Mouse (Mus musculus) intestine, embryonic 16.5 days (tissue): ENCODE results near the gene Kcnip1. TPM values are rescaled to one million over a fixed set of nuclear protein-coding genes. Genes with fewer than 3 reads are reported as not detected.

Experiments
- ATAC-seq: fragments of 200-750 bp; cut with Nextera tagmentation; 2 replicates; pipeline ENCODE4 v1.8.0; 2017; ENCODE audit warnings: moderate TSS enrichment, moderate library complexity
- H3K27ac ChIP-seq: fragments of 300-500 bp; sonication (generic); 2 replicates; pipeline ENCODE4 v1.5.1; 2014; ENCODE audit warnings: mild to moderate bottlenecking, low read length
- H3K27me3 ChIP-seq: fragments of 300-500 bp; sonication (generic); replicated peaks from 2 replicates; pipeline ENCODE4 v1.6.1; 2014; ENCODE audit warnings: low read length, control low read depth, mixed read lengths; ENCODE audit not compliant: control insufficient read depth, insufficient read depth
- H3K36me3 ChIP-seq: fragments of 300-500 bp; sonication (generic); 2 replicates; pipeline ENCODE4 v1.6.1; 2014; ENCODE audit warnings: low read length, control low read depth; ENCODE audit not compliant: control insufficient read depth, insufficient read depth
- H3K4me1 ChIP-seq: fragments of 300-500 bp; sonication (generic); 2 replicates; pipeline ENCODE4 v1.6.1; 2014; ENCODE audit warnings: low read length, control low read depth, mixed read lengths; ENCODE audit not compliant: control insufficient read depth, insufficient read depth
- H3K4me2 ChIP-seq: fragments of 300-500 bp; sonication (generic); 2 replicates; pipeline ENCODE4 v1.6.1; 2014; ENCODE audit warnings: low read depth, low read length, control low read depth
- H3K4me3 ChIP-seq: fragments of 300-500 bp; sonication (generic); 2 replicates; pipeline ENCODE4 v1.5.1; 2014; ENCODE audit warnings: mild to moderate bottlenecking, low read length
- H3K9ac ChIP-seq: fragments of 300-500 bp; sonication (generic); 2 replicates; pipeline ENCODE4 v1.6.1; 2014; ENCODE audit warnings: low read depth, low read length
- H3K9me3 ChIP-seq: fragments of 300-500 bp; sonication (generic); 2 replicates; pipeline ENCODE4 v1.6.1; 2016; ENCODE audit warnings: low read length, control low read depth; ENCODE audit not compliant: control insufficient read depth
- WGBS: fragments of 180-500 bp; shearing (Covaris S2); extraction: QIAGEN DNeasy Blood & Tissue Kit; methylation state at CpG from one replicate; pipeline ENCODE4 v1.1.7; 2014; 5-methylcytosine and 5-hydroxymethylcytosine counted together
- polyA plus RNA-seq: library from polyadenylated mRNA; unstranded; fragments of >200 nt; fragmentation: Nextera tagmentation; extraction: Ambion mirVana; gene quantifications from 2 replicates; pipeline ENCODE4 v1.2.1, GENCODE M21; 2015

The Kcnip1 gene
- polyA plus RNA-seq, 1 experiment from 2014 or later, result 8.9 TPM

GRCm38 (mm10) chr11:33998244-33998643 lies 5.3 kb upstream of the Kcnip1 start:
- no peak for ATAC-seq
- no peaks in the 10 kb centered on the region for H3K36me3 ChIP-seq
- H3K9me3 ChIP-seq, result no peaks in the 10 kb centered on the region
- no peak overlapping the region for H3K4me2 ChIP-seq
- no peak overlapping the region for H3K9ac ChIP-seq
- peaks cover 7% of the 10 kb centered on the region for H3K4me1 ChIP-seq
- WGBS, result 74% methylated on average over 10 of the region's 10 CpGs
- no peak overlapping the region for H3K4me3 ChIP-seq
- no peaks in the 10 kb centered on the region for H3K27me3 ChIP-seq
- H3K27ac ChIP-seq, result no peak overlapping the region

- WGBS, result 50% methylated on average over 5 of the region's 5 CpGs
- Histone ChIP-seq H3K4me3 (no peak overlapping the region), H3K9ac (no peak overlapping the region; the same call in 1 of the 2 replicates), H3K27me3 (no peaks in the 10 kb centered on the region), H3K36me3 (no peaks in the 10 kb centered on the region), H3K27ac (no peak overlapping the region), H3K9me3 (no peaks in the 10 kb centered on the region), H3K4me1 (peaks cover 7% of the 10 kb centered on the region), H3K4me2 (peak overlapping the region; percentile 2; the same call in 1 of the 2 replicates)
- no peak for ATAC-seq
Observed at GRCm38 (mm10) chr11:33993496-33993895, 544 bp upstream of the Kcnip1 start.

GRCm38 (mm10) chr11:33990002-33990401 lies 3.0 kb downstream of the Kcnip1 start:
- no peaks in the 10 kb centered on the region for H3K27me3 ChIP-seq
- no peak overlapping the region for H3K4me2 ChIP-seq
- no peaks in the 10 kb centered on the region for H3K36me3 ChIP-seq
- no peak for ATAC-seq
- WGBS, result 42% methylated on average over 5 of the region's 5 CpGs
- no peak overlapping the region for H3K9ac ChIP-seq
- no peaks in the 10 kb centered on the region for H3K9me3 ChIP-seq
- H3K4me1 ChIP-seq, result peaks cover 7% of the 10 kb centered on the region
- no peak overlapping the region for H3K4me3 ChIP-seq
- no peak overlapping the region for H3K27ac ChIP-seq

GRCm38 (mm10) chr11:33986525-33986924 lies 6.4 kb downstream of the Kcnip1 start:
- no peaks in the 10 kb centered on the region for H3K9me3 ChIP-seq
- H3K4me3 ChIP-seq, result no peak overlapping the region
- no peaks in the 10 kb centered on the region for H3K36me3 ChIP-seq
- WGBS, result 87% methylated on average over 2 of the region's 2 CpGs
- H3K9ac ChIP-seq, result no peak overlapping the region
- no peak overlapping the region for H3K27ac ChIP-seq
- H3K4me2 ChIP-seq, result no peak overlapping the region
- H3K27me3 ChIP-seq, result no peaks in the 10 kb centered on the region
- no peaks in the 10 kb centered on the region for H3K4me1 ChIP-seq
- no peak for ATAC-seq

- H3K36me3 ChIP-seq, result no peaks in the 10 kb centered on the region
- no peak overlapping the region for H3K27ac ChIP-seq
- no peak overlapping the region for H3K4me3 ChIP-seq
- no peaks in the 10 kb centered on the region for H3K9me3 ChIP-seq
- no peaks in the 10 kb centered on the region for H3K27me3 ChIP-seq
- H3K4me2 ChIP-seq, result no peak overlapping the region
- WGBS, result 74% methylated on average over 4 of the region's 4 CpGs
- H3K9ac ChIP-seq, result no peak overlapping the region
- no peaks in the 10 kb centered on the region for H3K4me1 ChIP-seq
- ATAC-seq, result no peak
Observed at GRCm38 (mm10) chr11:33980146-33980545, 12.8 kb downstream of the Kcnip1 start.

GRCm38 (mm10) chr11:33975121-33975520 lies 17.8 kb downstream of the Kcnip1 start:
- no peak for ATAC-seq
- no peaks in the 10 kb centered on the region for H3K27me3 ChIP-seq
- 80% methylated on average over 2 of the region's 2 CpGs for WGBS
- no peaks in the 10 kb centered on the region for H3K4me1 ChIP-seq
- no peak overlapping the region for H3K4me3 ChIP-seq
- no peaks in the 10 kb centered on the region for H3K36me3 ChIP-seq
- no peak overlapping the region for H3K4me2 ChIP-seq
- H3K27ac ChIP-seq, result no peak overlapping the region
- no peak overlapping the region for H3K9ac ChIP-seq
- H3K9me3 ChIP-seq, result no peaks in the 10 kb centered on the region

GRCm38 (mm10) chr11:33974341-33975040 lies 18.5 kb downstream of the Kcnip1 start:
- Histone ChIP-seq H3K4me2 (no peak overlapping the region), H3K36me3 (no peaks in the 10 kb centered on the region), H3K4me1 (no peaks in the 10 kb centered on the region; the same call in 1 of the 2 replicates), H3K27me3 (no peaks in the 10 kb centered on the region), H3K27ac (no peak overlapping the region), H3K9me3 (no peaks in the 10 kb centered on the region), H3K4me3 (no peak overlapping the region), H3K9ac (no peak overlapping the region)
- 0 out of 2 replicates have a peak, but pooled peaks have one; percentile 52 for ATAC-seq
- 51% methylated on average over 14 of the region's 14 CpGs for WGBS

- Histone ChIP-seq H3K36me3 (no peaks in the 10 kb centered on the region), H3K9me3 (no peaks in the 10 kb centered on the region), H3K9ac (no peak overlapping the region), H3K4me1 (no peaks in the 10 kb centered on the region; the same call in 1 of the 2 replicates), H3K4me3 (no peak overlapping the region), H3K27ac (no peak overlapping the region), H3K4me2 (no peak overlapping the region), H3K27me3 (no peaks in the 10 kb centered on the region)
- 83% methylated on average over 7 of the region's 7 CpGs for WGBS
- ATAC-seq, result no peak
Observed at GRCm38 (mm10) chr11:33972114-33972513, 20.8 kb downstream of the Kcnip1 start.

- no peak overlapping the region for H3K27ac ChIP-seq
- H3K36me3 ChIP-seq, result no peaks in the 10 kb centered on the region
- no peak overlapping the region for H3K4me3 ChIP-seq
- ATAC-seq, result 0 out of 2 replicates have a peak, but pooled peaks have one; percentile 38
- 64% methylated on average over 3 of the region's 3 CpGs for WGBS
- H3K9ac ChIP-seq, result no peak overlapping the region
- no peak overlapping the region for H3K4me2 ChIP-seq
- no peaks in the 10 kb centered on the region for H3K9me3 ChIP-seq
- no peaks in the 10 kb centered on the region; the same call in 1 of the 2 replicates for H3K4me1 ChIP-seq
- no peaks in the 10 kb centered on the region for H3K27me3 ChIP-seq
Observed at GRCm38 (mm10) chr11:33969199-33969598, 23.8 kb downstream of the Kcnip1 start.

- 79% methylated on average over 4 of the region's 4 CpGs for WGBS
- no peak overlapping the region for H3K27ac ChIP-seq
- no peak overlapping the region for H3K4me2 ChIP-seq
- H3K36me3 ChIP-seq, result no peaks in the 10 kb centered on the region
- H3K9ac ChIP-seq, result no peak overlapping the region
- no peaks in the 10 kb centered on the region for H3K9me3 ChIP-seq
- no peak for ATAC-seq
- no peak overlapping the region for H3K4me3 ChIP-seq
- peaks cover 3% of the 10 kb centered on the region; the same call in 1 of the 2 replicates for H3K4me1 ChIP-seq
- no peaks in the 10 kb centered on the region for H3K27me3 ChIP-seq
Observed at GRCm38 (mm10) chr11:33967708-33968107, 25.2 kb downstream of the Kcnip1 start.
